Mouse (Mus musculus) stomach, embryonic 16.5 days (tissue): ENCODE results near the gene Tmem266. TPM values are rescaled to one million over a fixed set of nuclear protein-coding genes. Genes with fewer than 3 reads are reported as not detected.

Experiments
- ATAC-seq: fragments of 200-750 bp; cut with Nextera tagmentation; 2 replicates; pipeline ENCODE4 v1.8.0; 2017; ENCODE audit warnings: moderate number of reproducible peaks, moderate TSS enrichment; ENCODE audit not compliant: insufficient read depth, low FRiP score
- H3K27ac ChIP-seq: fragments of 300-500 bp; sonication (generic); 2 replicates; pipeline ENCODE4 v1.5.1; 2014; ENCODE audit warnings: low read length
- H3K27me3 ChIP-seq: fragments of 300-500 bp; sonication (generic); 2 replicates; pipeline ENCODE4 v1.6.1; 2014; ENCODE audit warnings: low read length, control low read depth, mixed read lengths; ENCODE audit not compliant: control insufficient read depth, insufficient read depth
- H3K36me3 ChIP-seq: fragments of 300-500 bp; sonication (generic); 2 replicates; pipeline ENCODE4 v1.6.1; 2014; ENCODE audit warnings: low read length; ENCODE audit not compliant: control insufficient read depth, insufficient read depth
- H3K4me1 ChIP-seq: fragments of 300-500 bp; sonication (generic); 2 replicates; pipeline ENCODE4 v1.6.1; 2014; ENCODE audit warnings: low read length, control low read depth, mixed read lengths; ENCODE audit not compliant: control insufficient read depth, insufficient read depth
- H3K4me2 ChIP-seq: fragments of 300-500 bp; sonication (generic); 2 replicates; pipeline ENCODE4 v1.6.1; 2014; ENCODE audit warnings: low read depth, low read length, mixed read lengths
- H3K4me3 ChIP-seq: fragments of 300-500 bp; sonication (generic); replicated peaks from 2 replicates; pipeline ENCODE4 v1.5.1; 2014; ENCODE audit warnings: mild to moderate bottlenecking, low read length
- H3K9ac ChIP-seq: fragments of 300-500 bp; sonication (generic); 2 replicates; pipeline ENCODE4 v1.6.1; 2014; ENCODE audit warnings: low read length
- H3K9me3 ChIP-seq: fragments of 300-500 bp; sonication (generic); replicated peaks from 2 replicates; pipeline ENCODE4 v1.6.1; 2016; ENCODE audit warnings: low read length, control low read depth; ENCODE audit not compliant: control insufficient read depth
- WGBS: fragments of 180-500 bp; shearing (Covaris S2); extraction: QIAGEN DNeasy Blood & Tissue Kit; methylation state at CpG from one replicate; pipeline ENCODE4 v1.1.7; 2014; 5-methylcytosine and 5-hydroxymethylcytosine counted together
- polyA plus RNA-seq: library from polyadenylated mRNA; unstranded; fragments of >200 nt; fragmentation: Nextera tagmentation; extraction: Ambion mirVana; gene quantifications from 2 replicates; pipeline ENCODE4 v1.2.1, GENCODE M21; 2015

Gene Tmem266
- polyA plus RNA-seq, 1 experiment from 2014 or later = 1.2 TPM

- no peak for ATAC-seq
- no peaks in the 10 kb centered on the region for H3K27me3 ChIP-seq
- 84% methylated on average over 4 of the region's 4 CpGs for WGBS
- H3K4me1 ChIP-seq = no peaks in the 10 kb centered on the region
- no peak overlapping the region for H3K4me3 ChIP-seq
- no peak overlapping the region for H3K9ac ChIP-seq
- no peaks in the 10 kb centered on the region for H3K9me3 ChIP-seq
- no peak overlapping the region for H3K4me2 ChIP-seq
- no peak overlapping the region for H3K27ac ChIP-seq
- no peaks in the 10 kb centered on the region for H3K36me3 ChIP-seq
Measured at GRCm38 (mm10) chr9:55381456-55381855, 54.7 kb downstream of the Tmem266 start.

DNA sequence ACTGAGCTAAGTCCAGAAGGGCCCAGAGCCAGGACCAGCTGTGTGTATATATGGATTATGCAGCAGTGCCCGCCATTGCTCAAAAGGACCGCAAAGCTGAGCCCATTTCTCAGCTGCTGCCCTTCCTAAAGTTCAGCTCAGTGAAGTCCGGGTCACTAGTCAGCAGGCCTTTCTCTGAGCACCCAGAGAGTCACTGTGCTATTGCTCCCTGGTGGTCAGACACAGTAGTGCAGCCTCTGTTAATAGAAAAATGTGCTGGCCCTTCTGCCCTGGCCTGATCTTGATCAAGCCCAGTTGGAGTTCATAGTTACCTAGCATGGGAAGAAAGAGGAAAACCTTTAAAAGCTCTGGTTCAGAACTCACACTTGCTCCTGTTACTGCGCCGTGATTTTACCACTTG is 55.7 kb downstream of the Tmem266 start:
- Histone ChIP-seq H3K9ac (no peak overlapping the region), H3K27ac (no peak overlapping the region), H3K9me3 (no peaks in the 10 kb centered on the region), H3K36me3 (no peaks in the 10 kb centered on the region), H3K4me1 (no peaks in the 10 kb centered on the region), H3K4me2 (no peak overlapping the region), H3K4me3 (no peak overlapping the region), H3K27me3 (no peaks in the 10 kb centered on the region)
- WGBS = 29% methylated on average over 5 of the region's 5 CpGs
- ATAC-seq = no peak

DNA sequence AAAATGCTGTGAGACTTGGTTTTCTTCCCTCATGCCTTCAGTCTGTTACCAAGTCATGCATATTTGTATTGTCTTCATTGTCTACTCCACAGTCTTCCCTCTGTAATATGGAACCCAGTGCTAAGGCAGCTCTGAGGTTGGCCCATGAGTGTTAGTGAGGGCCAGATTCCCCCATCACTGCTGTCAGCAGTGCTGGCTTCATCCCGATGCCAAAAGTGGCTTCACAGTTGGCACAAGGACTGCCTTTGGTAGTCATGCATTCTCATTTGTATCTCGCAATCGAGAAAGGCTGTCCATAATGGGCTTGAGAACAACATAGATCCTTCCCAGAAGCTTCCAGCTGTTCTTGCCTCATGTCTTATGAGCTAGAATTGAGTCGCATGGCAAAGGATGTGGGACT is 59.4 kb downstream of the Tmem266 start:
- H3K9ac ChIP-seq = no peak overlapping the region
- WGBS = 88% methylated on average over 4 of the region's 4 CpGs
- no peak for ATAC-seq
- H3K36me3 ChIP-seq = no peaks in the 10 kb centered on the region
- H3K27ac ChIP-seq = no peak overlapping the region
- no peaks in the 10 kb centered on the region for H3K27me3 ChIP-seq
- no peaks in the 10 kb centered on the region for H3K4me1 ChIP-seq
- no peak overlapping the region for H3K4me3 ChIP-seq
- no peak overlapping the region for H3K4me2 ChIP-seq
- H3K9me3 ChIP-seq = no peaks in the 10 kb centered on the region; the same call in 1 of the 2 replicates

DNA sequence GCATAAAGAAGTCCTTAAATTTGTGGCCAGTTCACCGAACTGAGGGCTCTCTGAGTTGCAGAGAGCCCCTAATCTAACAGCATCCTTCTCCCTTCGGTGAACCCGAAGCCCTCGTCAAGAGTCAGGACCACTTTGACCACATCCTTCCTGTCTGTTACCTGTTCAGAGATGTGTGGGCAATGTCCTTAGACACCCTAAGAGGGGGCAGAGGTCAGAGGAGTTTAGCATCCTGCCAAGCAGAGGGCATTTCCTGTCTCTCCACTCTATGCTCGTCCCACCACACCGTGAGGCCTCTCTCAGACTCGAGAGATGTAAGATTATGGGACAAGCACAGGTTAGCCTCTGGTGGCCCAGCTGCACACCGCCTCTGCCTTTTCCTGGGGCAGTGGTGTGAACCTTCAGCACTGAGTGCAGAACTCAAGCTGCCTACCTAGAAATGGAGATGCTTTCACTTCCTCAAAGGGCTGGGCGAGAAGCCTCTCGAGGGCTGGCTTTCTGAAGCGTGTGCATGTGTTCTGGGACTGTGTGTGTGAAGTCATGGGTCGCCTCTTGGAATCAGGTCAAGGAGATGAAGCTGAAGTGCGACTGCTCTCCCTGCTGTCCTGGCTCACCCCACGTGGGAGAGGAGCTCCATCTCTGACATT is 61.3 kb downstream of the Tmem266 start:
- no peaks in the 10 kb centered on the region; the same call in 1 of the 2 replicates for H3K9me3 ChIP-seq
- H3K27me3 ChIP-seq = no peaks in the 10 kb centered on the region
- no peak overlapping the region for H3K9ac ChIP-seq
- no peak overlapping the region for H3K27ac ChIP-seq
- ATAC-seq = no peak
- H3K4me1 ChIP-seq = no peaks in the 10 kb centered on the region
- no peak overlapping the region for H3K4me3 ChIP-seq
- WGBS = 74% methylated on average over 14 of the region's 14 CpGs
- H3K36me3 ChIP-seq = no peaks in the 10 kb centered on the region
- no peak overlapping the region for H3K4me2 ChIP-seq

GRCm38 (mm10) chr9:55391909-55392658 is 65.4 kb downstream of the Tmem266 start:
- no peak overlapping the region for H3K9ac ChIP-seq
- no peaks in the 10 kb centered on the region for H3K36me3 ChIP-seq
- H3K9me3 ChIP-seq = no peaks in the 10 kb centered on the region; the same call in 1 of the 2 replicates
- peak; percentile 40; the same call in 1 of the 2 replicates for ATAC-seq
- no peaks in the 10 kb centered on the region for H3K27me3 ChIP-seq
- no peaks in the 10 kb centered on the region for H3K4me1 ChIP-seq
- H3K4me2 ChIP-seq = no peak overlapping the region
- 30% methylated on average over 17 of the region's 17 CpGs for WGBS
- H3K27ac ChIP-seq = no peak overlapping the region
- no peak overlapping the region for H3K4me3 ChIP-seq

DNA sequence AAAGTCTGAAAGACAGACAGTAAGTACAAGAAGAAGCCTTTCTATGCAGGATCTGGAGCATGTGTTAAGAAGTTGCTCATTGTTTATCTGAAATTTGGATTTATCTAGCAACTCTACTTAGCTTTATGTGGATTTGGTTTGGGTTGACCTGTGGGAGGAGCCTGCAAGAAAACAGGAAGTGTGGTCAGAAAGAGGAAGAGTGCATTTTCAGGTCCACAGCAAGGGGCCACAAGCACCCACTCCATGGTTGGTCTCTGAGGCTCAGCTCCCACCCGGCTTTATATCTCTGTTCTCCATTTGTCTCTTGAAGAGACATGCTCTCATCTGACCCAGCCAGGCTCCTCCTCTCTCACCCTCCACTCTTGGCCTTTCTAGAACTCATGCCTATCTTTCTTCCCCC is 68.9 kb downstream of the Tmem266 start:
- H3K9ac ChIP-seq = no peak overlapping the region
- WGBS = 83% methylated on average over 1 of the region's 1 CpGs
- no peaks in the 10 kb centered on the region for H3K36me3 ChIP-seq
- no peak overlapping the region for H3K4me3 ChIP-seq
- no peak for ATAC-seq
- H3K27ac ChIP-seq = no peak overlapping the region
- H3K27me3 ChIP-seq = no peaks in the 10 kb centered on the region
- H3K4me2 ChIP-seq = no peak overlapping the region
- H3K9me3 ChIP-seq = no peaks in the 10 kb centered on the region
- H3K4me1 ChIP-seq = no peaks in the 10 kb centered on the region

- Histone ChIP-seq H3K36me3 (no peaks in the 10 kb centered on the region), H3K27ac (no peak overlapping the region), H3K9ac (no peak overlapping the region), H3K4me3 (no peak overlapping the region), H3K4me2 (no peak overlapping the region), H3K4me1 (no peaks in the 10 kb centered on the region), H3K9me3 (no peaks in the 10 kb centered on the region), H3K27me3 (no peaks in the 10 kb centered on the region)
- ATAC-seq = no peak
- whole genome bisulfite sequencing = 83% methylated on average over 7 of the region's 7 CpGs
Measured at GRCm38 (mm10) chr9:55398985-55399554, 72.4 kb downstream of the Tmem266 start.

DNA sequence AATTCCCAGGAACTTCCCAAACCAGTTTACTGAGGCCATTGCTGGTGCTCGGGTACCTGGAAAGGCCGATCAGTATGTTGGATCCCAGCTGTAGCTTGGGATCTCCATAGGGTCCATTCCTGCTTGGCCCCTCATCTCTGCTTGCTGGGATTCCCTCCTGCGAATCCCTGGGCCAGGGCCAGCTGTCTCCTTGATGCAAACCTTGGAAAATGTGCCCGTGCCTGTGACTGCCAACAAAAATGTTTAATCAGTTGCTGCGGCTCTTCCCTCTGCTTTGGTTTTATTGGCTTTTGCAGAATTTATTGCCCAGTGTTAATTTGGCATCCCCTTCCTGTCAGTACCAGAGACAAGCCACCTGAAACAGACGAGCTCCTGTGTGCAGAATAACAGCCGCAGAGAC is 75.6 kb downstream of the Tmem266 start:
- Histone ChIP-seq H3K4me1 (no peaks in the 10 kb centered on the region), H3K36me3 (no peaks in the 10 kb centered on the region), H3K4me2 (no peak overlapping the region), H3K27ac (no peak overlapping the region), H3K9me3 (no peaks in the 10 kb centered on the region), H3K9ac (no peak overlapping the region), H3K27me3 (no peaks in the 10 kb centered on the region), H3K4me3 (no peak overlapping the region)
- ATAC-seq = no peak
- WGBS = 55% methylated on average over 7 of the region's 7 CpGs

- no peak overlapping the region for H3K9ac ChIP-seq
- no peaks in the 10 kb centered on the region for H3K36me3 ChIP-seq
- no peak for ATAC-seq
- H3K4me2 ChIP-seq = no peak overlapping the region
- H3K4me1 ChIP-seq = no peaks in the 10 kb centered on the region
- no peak overlapping the region for H3K27ac ChIP-seq
- no peaks in the 10 kb centered on the region for H3K9me3 ChIP-seq
- no peaks in the 10 kb centered on the region for H3K27me3 ChIP-seq
- no peak overlapping the region for H3K4me3 ChIP-seq
- WGBS = 80% methylated on average over 4 of the region's 4 CpGs
Measured at GRCm38 (mm10) chr9:55404256-55404655, 77.5 kb downstream of the Tmem266 start.
